Mouse (Mus musculus): ENCODE measurements around the gene Nat8f5. TPM values are rescaled to one million over a fixed set of nuclear protein-coding genes. Genes with fewer than 3 reads are reported as not detected.

Gene Nat8f5
- 0.40 TPM in 1 of 2 replicates, not detected in the other for polyA plus RNA-seq (2012; rRNA removed; ENCODE audit: low replicate concordance)

DNA sequence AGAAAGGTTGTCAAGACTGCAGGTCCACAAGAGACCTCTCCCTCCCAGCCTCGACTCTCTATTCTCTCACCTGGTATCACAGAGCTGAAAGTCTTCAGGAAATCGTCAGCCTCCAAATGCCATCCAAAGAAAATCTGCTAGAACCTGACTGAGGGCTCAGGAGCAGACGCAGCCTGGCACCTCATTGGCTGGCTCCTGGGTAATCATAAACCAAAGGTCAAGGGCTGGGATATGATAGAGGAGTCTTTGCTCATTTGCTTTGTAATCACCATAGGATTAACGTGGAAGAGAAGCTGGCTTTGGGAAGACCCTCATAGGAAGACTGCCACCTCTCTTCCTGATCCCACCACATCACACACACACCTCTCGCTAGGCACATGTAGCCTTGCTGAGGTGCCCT, at the start of gene Nat8f5, which contains the start of gene Nat8f6:
Gene Nat8f5, minus strand, starts transcription at position 136 of the 400 bp plus-strand sequence.
Gene Nat8f6, minus strand, starts transcription at position 118 of the 400 bp plus-strand sequence.

DNA sequence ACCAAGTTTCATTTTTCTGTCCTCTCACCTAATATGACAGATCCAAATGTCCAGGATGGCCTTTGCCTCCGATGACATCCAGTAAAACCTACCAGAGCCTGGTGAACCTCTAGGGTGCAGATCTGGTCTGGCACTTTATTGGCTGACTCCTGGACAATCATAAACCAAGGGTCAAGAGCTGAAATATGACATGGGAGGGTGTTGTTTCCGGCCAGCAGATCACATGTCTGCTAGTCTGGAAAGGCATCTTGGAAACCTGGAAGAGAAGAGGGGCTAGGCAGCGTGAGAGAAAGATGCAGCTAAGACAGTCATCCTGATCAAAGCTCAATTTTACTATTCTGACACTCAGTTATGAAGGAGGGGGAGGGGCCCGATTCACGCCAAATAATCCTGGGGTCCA, 48.2 kb upstream of the Nat8f5 start, which contains the start of gene Nat8f2:
Gene Nat8f2, minus strand, starts transcription at position 153 of the 400 bp plus-strand sequence.

DNA sequence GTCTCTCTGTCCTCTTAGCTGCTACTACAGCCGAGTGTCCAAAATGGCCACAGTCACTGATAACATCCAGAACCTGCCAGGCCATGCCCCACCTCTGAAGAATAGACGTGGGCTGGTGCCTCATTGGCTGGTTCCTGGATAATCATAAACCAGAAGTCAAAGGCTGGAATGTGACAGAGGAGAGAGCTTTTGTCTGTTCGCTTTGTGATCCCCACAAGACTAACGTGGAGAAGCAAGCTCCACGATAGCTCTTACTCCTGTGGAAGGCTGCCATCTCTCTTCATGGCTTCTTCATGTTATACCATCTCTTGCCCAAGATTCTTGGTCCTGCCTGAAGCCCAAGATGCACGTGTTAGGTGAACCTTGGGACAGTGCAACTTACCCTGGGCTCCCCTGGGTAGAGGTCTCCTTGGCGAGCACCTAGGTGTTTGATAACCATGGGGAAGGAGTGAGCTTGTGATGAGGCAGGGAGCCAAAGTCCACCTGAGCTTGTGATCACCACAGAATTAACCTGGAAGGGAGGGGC, 11.1 kb upstream of the Nat8f5 start, which contains the start of gene Nat8:
Gene Nat8, minus strand, starts transcription at position 287 of the 526 bp plus-strand sequence.

Other genes starting within 250 kb of the Nat8f5 start
- gene Alms1, start 233.4 kb downstream of the Nat8f5 start, polyA plus RNA-seq (2012; rRNA removed; ENCODE audit: low replicate concordance), result 0.37 and 0.96 TPM in 2 replicates
- gene Nat8f7, start 107.8 kb downstream of the Nat8f5 start, polyA plus RNA-seq (2012; rRNA removed; ENCODE audit: low replicate concordance), result 1.2 and 3.3 TPM in 2 replicates
- 1.1 and 3.3 TPM in 2 replicates for gene Nat8f3, start 55.2 kb downstream of the Nat8f5 start, polyA plus RNA-seq (2012; rRNA removed; ENCODE audit: low replicate concordance)
- 0.98 and 1.8 TPM in 2 replicates for gene Nat8f6, start within 50 bp of the Nat8f5 start, polyA plus RNA-seq (2012; rRNA removed; ENCODE audit: low replicate concordance)
- 0.43 and 0.75 TPM in 2 replicates for gene Nat8, start 11.1 kb upstream of the Nat8f5 start, polyA plus RNA-seq (2012; rRNA removed; ENCODE audit: low replicate concordance)
- gene Nat8f2, start 48.2 kb upstream of the Nat8f5 start, polyA plus RNA-seq (2012; rRNA removed; ENCODE audit: low replicate concordance), result 0.19 and 0.90 TPM in 2 replicates
- gene Nat8f4, start 83.9 kb upstream of the Nat8f5 start, polyA plus RNA-seq (2012; rRNA removed; ENCODE audit: low replicate concordance), result 1.4 and 3.3 TPM in 2 replicates
- 12.6 and 21.7 TPM in 2 replicates for gene Tprkb, start 90.9 kb upstream of the Nat8f5 start, polyA plus RNA-seq (2012; rRNA removed; ENCODE audit: low replicate concordance)
- gene Nat8f1, start 94.7 kb upstream of the Nat8f5 start, polyA plus RNA-seq (2012; rRNA removed; ENCODE audit: low replicate concordance), result 11.1 and 18.2 TPM in 2 replicates
- gene Dusp11, start 140.7 kb upstream of the Nat8f5 start, polyA plus RNA-seq (2012; rRNA removed; ENCODE audit: low replicate concordance), result 40.1 and 57.4 TPM in 2 replicates
- gene Figla, start 195.2 kb upstream of the Nat8f5 start, polyA plus RNA-seq (2012; rRNA removed; ENCODE audit: low replicate concordance), result not detected in 2 replicates
- 0.18 and 0.29 TPM in 2 replicates for gene Add2, start 207.7 kb upstream of the Nat8f5 start, polyA plus RNA-seq (2012; rRNA removed; ENCODE audit: low replicate concordance)